Mouse (Mus musculus) heart, embryonic 12.5 days (tissue): ENCODE data around the gene Agbl4. TPM values are rescaled to one million over a fixed set of nuclear protein-coding genes. Genes with fewer than 3 reads are reported as not detected.

ENCODE experiments used
- ATAC-seq: fragments of 200-750 bp; cut with Nextera tagmentation; 2 replicates; pipeline ENCODE4 v1.8.0; 2017; ENCODE audit warnings: moderate TSS enrichment, moderate library complexity; ENCODE audit not compliant: insufficient number of reproducible peaks, low FRiP score
- H3K27ac ChIP-seq: fragments of 300-500 bp; sonication (generic); 2 replicates; pipeline ENCODE4 v1.5.1; 2016; ENCODE audit warnings: mild to moderate bottlenecking, moderate library complexity; ENCODE audit not compliant: poor library complexity, severe bottlenecking
- H3K27me3 ChIP-seq: fragments of 300-500 bp; sonication (generic); replicated peaks from 2 replicates; pipeline ENCODE4 v1.6.1; 2016; ENCODE audit warnings: mild to moderate bottlenecking, moderate library complexity
- H3K36me3 ChIP-seq: fragments of 300-500 bp; sonication (generic); 2 replicates; pipeline ENCODE4 v1.6.1; 2016; ENCODE audit warnings: mild to moderate bottlenecking, moderate library complexity
- H3K4me1 ChIP-seq: fragments of 300-500 bp; sonication (generic); replicated peaks from 2 replicates; pipeline ENCODE4 v1.6.1; 2016; ENCODE audit warnings: mild to moderate bottlenecking
- H3K4me2 ChIP-seq: fragments of 300-500 bp; sonication (generic); 2 replicates; pipeline ENCODE4 v1.6.1; 2016; ENCODE audit warnings: mild to moderate bottlenecking, moderate library complexity
- H3K4me3 ChIP-seq: fragments of 300-500 bp; sonication (generic); 2 replicates; pipeline ENCODE4 v1.5.1; 2016; ENCODE audit warnings: mild to moderate bottlenecking
- H3K9ac ChIP-seq: fragments of 300-500 bp; sonication (generic); 2 replicates; pipeline ENCODE4 v1.6.1; 2016; ENCODE audit warnings: mild to moderate bottlenecking, moderate library complexity
- H3K9me3 ChIP-seq: fragments of 300-500 bp; sonication (generic); replicated peaks from 2 replicates; pipeline ENCODE4 v1.6.1; 2016; ENCODE audit warnings: mild to moderate bottlenecking, moderate library complexity
- WGBS: fragments of 180-500 bp; shearing (Covaris S2); methylation state at CpG from one replicate; pipeline ENCODE4 v1.1.7; 2016; 5-methylcytosine and 5-hydroxymethylcytosine counted together
- polyA plus RNA-seq: library from polyadenylated mRNA; unstranded; fragments of >200 nt; fragmentation: Nextera tagmentation; extraction: Ambion mirVana; gene quantifications from 2 replicates; pipeline ENCODE4 v1.2.1, GENCODE M21; 2016

Agbl4 gene
- polyA plus RNA-seq, 1 experiment from 2014 or later, result 0.63 TPM

DNA sequence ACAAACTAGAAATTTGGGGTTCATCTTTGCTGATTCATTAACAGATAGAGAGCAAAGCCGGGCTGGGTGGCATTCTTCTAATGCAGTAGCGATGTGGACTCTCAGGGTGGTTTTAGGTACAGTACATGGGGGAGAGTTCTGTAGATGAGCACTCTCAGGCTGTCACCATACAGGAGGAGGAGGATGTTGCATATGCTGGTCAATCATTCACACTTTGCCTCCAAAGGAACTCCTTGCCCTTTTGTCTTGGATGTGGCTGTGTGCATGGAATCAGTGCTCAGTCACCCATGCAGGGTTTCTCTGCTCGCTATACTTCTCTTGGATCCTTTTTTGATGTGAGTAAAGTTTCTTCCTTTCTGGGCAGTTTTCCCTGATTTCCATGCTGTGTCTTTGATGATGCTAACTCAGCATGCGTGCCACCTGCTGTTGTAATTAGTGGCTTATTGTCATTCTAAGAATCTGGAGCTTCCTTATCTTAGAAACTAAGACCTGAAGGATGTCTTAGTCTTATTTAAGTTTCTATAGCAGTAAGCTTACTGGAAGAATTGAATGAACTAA, 200.3 kb downstream of the Agbl4 start:
- Histone ChIP-seq H3K4me2 (no peak overlapping the region), H3K36me3 (no peaks in the 10 kb centered on the region), H3K4me1 (no peaks in the 10 kb centered on the region), H3K4me3 (no peak overlapping the region), H3K27ac (no peak overlapping the region), H3K27me3 (no peaks in the 10 kb centered on the region), H3K9me3 (no peaks in the 10 kb centered on the region), H3K9ac (no peak overlapping the region)
- ATAC-seq, result no peak
- WGBS, result 57% methylated on average over 4 of the region's 4 CpGs

DNA sequence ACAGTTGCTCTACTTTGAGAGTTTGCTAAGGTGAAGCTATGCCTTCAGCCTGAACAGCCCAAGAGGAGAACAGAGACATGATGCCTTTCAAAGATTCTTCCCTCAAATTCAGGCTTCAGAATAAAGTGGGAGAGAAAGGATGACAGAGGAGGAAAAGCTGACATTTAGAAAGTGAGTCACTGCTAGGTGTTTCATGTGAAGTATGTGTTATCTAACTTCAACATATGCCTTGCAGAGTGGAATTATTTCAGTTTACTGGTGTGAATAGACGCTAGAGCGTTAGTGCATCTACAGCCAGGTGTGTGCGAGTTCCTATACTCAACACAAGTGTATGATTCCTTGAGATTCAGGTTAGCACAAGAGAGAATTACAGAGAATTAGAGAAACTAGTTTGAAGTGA, 244.0 kb downstream of the Agbl4 start:
- H3K27me3 ChIP-seq, result no peaks in the 10 kb centered on the region
- no peak for ATAC-seq
- WGBS, result 87% methylated on average over 3 of the region's 3 CpGs
- H3K9ac ChIP-seq, result no peak overlapping the region
- no peaks in the 10 kb centered on the region for H3K36me3 ChIP-seq
- H3K4me1 ChIP-seq, result no peaks in the 10 kb centered on the region
- H3K4me3 ChIP-seq, result no peak overlapping the region
- no peak overlapping the region for H3K27ac ChIP-seq
- H3K4me2 ChIP-seq, result no peak overlapping the region
- no peaks in the 10 kb centered on the region for H3K9me3 ChIP-seq

DNA sequence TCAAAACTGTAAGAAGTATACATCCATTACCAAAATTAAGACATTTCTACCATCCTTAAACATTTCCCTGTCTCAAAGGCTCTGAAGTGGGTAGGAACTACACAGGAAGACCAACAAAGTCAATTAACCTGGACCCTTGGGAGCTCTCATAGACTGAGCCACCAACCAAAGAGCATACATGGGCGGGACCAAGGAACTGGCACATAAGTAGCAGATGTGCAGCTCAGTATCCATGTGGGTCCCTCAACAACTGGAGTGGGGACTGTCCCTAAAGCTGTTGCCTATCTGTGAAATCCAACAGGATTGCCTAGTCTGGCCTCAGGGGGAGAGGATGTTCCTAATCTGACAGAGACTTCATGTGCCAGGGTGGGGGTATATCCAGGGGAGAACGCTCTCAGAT, 265.5 kb downstream of the Agbl4 start:
- Histone ChIP-seq H3K27ac (no peak overlapping the region), H3K4me1 (no peaks in the 10 kb centered on the region), H3K9me3 (no peaks in the 10 kb centered on the region), H3K4me2 (no peak overlapping the region), H3K36me3 (no peaks in the 10 kb centered on the region), H3K9ac (no peak overlapping the region), H3K27me3 (no peaks in the 10 kb centered on the region), H3K4me3 (no peak overlapping the region)
- no peak for ATAC-seq
- WGBS, result 74% methylated on average over 2 of the region's 2 CpGs

DNA sequence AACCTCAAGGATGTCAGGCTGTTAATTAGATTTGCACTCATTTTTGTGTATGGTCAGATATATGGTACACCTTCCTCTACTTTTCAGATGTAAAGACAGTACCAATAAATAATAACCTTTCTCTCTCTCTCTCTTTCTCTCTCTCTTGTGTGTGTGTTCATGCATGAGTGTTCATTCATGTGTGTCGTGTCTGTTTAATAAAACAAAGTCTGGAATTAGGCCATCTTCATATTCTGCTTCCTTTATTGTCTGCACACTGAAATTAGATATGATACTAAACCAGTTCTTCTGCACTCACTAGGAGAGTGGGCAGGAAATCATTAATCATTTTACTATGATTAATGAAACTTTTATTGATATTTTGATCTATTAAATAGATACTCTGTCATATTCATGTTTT, 276.7 kb downstream of the Agbl4 start:
- Histone ChIP-seq H3K4me3 (no peak overlapping the region), H3K36me3 (no peaks in the 10 kb centered on the region), H3K9me3 (no peaks in the 10 kb centered on the region), H3K9ac (no peak overlapping the region), H3K27ac (no peak overlapping the region), H3K27me3 (no peaks in the 10 kb centered on the region), H3K4me1 (no peaks in the 10 kb centered on the region), H3K4me2 (no peak overlapping the region)
- 79% methylated on average over 1 of the region's 1 CpGs for WGBS
- ATAC-seq, result no peak

DNA sequence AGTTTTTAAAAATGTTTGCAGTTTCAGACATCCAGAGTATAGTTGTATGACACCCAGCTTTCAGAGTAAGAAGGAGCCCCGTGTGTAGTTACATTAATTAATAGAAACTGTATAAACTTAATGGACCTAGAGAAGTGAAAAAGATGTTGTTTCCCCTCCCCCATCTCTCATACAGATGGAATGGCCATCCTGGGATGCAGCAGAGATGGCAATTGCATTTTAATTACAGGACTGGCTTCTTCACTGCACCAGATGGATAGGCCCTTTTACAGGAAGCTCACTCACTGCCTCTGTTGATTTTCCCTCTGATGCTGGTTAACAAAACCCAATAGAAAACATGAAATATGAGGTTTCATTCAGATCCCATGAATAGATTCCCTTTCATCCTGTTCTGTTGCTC, 337.7 kb downstream of the Agbl4 start:
- H3K27ac ChIP-seq, result no peak overlapping the region
- no peak overlapping the region for H3K9ac ChIP-seq
- no peak for ATAC-seq
- no peak overlapping the region for H3K4me2 ChIP-seq
- no peaks in the 10 kb centered on the region for H3K9me3 ChIP-seq
- 75% methylated on average over 1 of the region's 1 CpGs for WGBS
- no peaks in the 10 kb centered on the region for H3K36me3 ChIP-seq
- no peaks in the 10 kb centered on the region for H3K27me3 ChIP-seq
- no peak overlapping the region for H3K4me3 ChIP-seq
- no peaks in the 10 kb centered on the region for H3K4me1 ChIP-seq

DNA sequence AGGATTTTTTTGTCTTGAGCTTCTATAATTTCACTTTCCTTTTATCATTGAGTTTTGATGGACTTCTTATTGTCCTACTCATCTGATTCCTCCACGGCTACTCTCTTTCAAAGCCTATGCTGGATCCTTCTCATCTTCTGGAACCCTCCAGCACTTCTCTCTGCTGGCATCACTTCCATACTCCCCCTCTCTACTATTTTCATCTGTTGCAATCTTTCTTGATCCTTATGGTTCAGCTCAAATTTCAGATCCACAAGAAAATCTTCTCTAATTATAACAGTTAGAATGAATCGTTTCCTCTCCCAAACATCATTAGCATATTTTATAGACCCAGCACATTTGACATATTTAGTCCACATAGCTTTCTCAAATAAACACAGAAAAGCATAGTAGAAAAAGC, 360.5 kb downstream of the Agbl4 start:
- Histone ChIP-seq H3K4me1 (no peaks in the 10 kb centered on the region), H3K4me2 (no peak overlapping the region), H3K4me3 (no peak overlapping the region), H3K9me3 (no peaks in the 10 kb centered on the region), H3K27ac (no peak overlapping the region), H3K27me3 (no peaks in the 10 kb centered on the region), H3K36me3 (no peaks in the 10 kb centered on the region), H3K9ac (no peak overlapping the region)
- ATAC-seq, result no peak
- WGBS, result 82% methylated on average over 2 of the region's 2 CpGs

DNA sequence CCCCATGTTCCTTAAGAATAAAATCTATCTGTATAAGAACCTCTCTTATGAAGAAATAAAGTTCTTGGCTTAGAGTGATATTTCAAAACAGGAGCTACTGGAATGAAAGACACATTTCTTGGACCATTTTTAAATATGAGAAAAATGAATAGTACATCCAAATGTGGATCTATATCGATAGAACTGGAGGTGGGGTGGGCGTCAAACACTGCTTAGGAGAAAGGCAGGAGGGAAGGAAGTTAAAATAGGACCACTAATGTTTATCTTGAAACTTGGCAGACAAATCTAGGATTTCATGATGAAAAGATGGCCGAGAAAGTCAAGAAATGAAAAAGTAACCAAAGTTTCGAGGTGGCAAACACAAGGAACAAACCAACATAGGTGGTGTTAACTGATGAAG, 391.1 kb downstream of the Agbl4 start:
- H3K4me3 ChIP-seq, result no peak overlapping the region
- H3K9me3 ChIP-seq, result no peaks in the 10 kb centered on the region
- no peaks in the 10 kb centered on the region for H3K27me3 ChIP-seq
- H3K4me1 ChIP-seq, result no peaks in the 10 kb centered on the region
- H3K27ac ChIP-seq, result no peak overlapping the region
- no peaks in the 10 kb centered on the region for H3K36me3 ChIP-seq
- no peak overlapping the region for H3K9ac ChIP-seq
- WGBS, result 69% methylated on average over 4 of the region's 4 CpGs
- ATAC-seq, result no peak
- H3K4me2 ChIP-seq, result no peak overlapping the region

DNA sequence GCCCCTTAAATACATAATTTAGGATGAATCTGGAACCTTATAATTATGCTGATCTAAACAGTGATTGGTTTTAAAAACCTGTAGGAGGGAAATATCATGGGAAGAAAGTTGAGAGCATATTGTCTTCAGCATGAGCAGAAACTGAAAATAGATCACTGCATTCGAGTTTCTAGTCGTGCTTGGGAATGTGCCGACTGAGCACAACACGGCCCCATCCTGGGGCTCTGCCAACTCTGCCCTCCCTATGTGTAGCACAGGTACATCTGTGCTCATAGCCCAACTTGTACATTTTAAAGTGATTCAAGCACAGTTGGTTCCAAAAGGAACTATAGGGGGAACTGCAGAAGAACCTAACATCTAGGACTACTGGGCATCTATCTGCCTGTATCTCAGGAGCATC, 402.4 kb downstream of the Agbl4 start:
- no peaks in the 10 kb centered on the region for H3K36me3 ChIP-seq
- no peak overlapping the region for H3K4me3 ChIP-seq
- H3K4me2 ChIP-seq, result no peak overlapping the region
- no peaks in the 10 kb centered on the region for H3K4me1 ChIP-seq
- ATAC-seq, result no peak
- H3K27me3 ChIP-seq, result no peaks in the 10 kb centered on the region
- no peaks in the 10 kb centered on the region for H3K9me3 ChIP-seq
- no peak overlapping the region for H3K27ac ChIP-seq
- WGBS, result 73% methylated on average over 4 of the region's 4 CpGs
- no peak overlapping the region for H3K9ac ChIP-seq

DNA sequence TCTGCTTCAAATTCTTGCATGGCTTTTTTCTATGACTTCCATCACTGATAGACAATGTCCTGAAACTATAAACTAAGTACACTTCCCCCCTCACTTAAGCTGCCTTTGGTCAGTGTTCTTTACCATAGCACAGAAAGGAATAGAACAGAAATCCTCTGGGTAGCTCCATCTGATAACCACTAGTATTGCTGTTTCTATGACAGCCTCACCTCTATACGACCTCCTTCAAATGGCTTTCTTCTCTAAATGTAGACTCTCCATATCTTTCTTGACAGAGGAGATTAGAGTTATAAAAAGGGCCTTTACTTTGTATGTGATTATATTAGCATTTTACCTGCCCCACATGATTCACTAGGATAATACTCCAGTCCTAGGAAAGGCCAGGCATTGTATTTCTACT, 413.5 kb downstream of the Agbl4 start:
- H3K4me1 ChIP-seq, result no peaks in the 10 kb centered on the region
- H3K9ac ChIP-seq, result no peak overlapping the region
- no peaks in the 10 kb centered on the region for H3K36me3 ChIP-seq
- H3K4me2 ChIP-seq, result no peak overlapping the region
- H3K27me3 ChIP-seq, result no peaks in the 10 kb centered on the region
- WGBS, result 60% methylated on average over 1 of the region's 1 CpGs
- H3K4me3 ChIP-seq, result no peak overlapping the region
- no peaks in the 10 kb centered on the region for H3K9me3 ChIP-seq
- no peak overlapping the region for H3K27ac ChIP-seq
- no peak for ATAC-seq

DNA sequence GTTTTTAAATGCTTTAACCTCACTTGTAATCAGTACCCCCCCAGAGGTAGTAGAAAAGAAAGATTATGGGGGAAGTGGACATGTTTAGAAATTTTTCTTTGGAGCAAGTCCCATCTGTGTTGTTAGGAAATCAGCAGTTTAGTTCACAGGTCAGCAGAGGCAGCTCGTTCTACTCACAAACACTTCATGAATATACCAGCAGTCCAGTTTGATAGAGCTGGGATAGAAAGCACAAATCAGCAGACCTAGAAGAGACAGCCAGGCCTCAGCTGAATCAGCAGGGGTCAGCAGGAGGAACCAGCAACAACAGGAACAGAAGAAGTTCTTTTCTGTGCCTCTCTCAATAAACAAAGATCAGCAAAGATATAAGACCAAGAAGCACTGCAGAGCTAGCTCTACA, 435.3 kb downstream of the Agbl4 start:
- H3K27me3 ChIP-seq, result no peaks in the 10 kb centered on the region
- no peak overlapping the region for H3K9ac ChIP-seq
- no peaks in the 10 kb centered on the region for H3K36me3 ChIP-seq
- H3K4me2 ChIP-seq, result no peak overlapping the region
- ATAC-seq, result no peak
- no peaks in the 10 kb centered on the region for H3K4me1 ChIP-seq
- 69% methylated on average over 1 of the region's 1 CpGs for WGBS
- H3K9me3 ChIP-seq, result no peaks in the 10 kb centered on the region
- H3K27ac ChIP-seq, result no peak overlapping the region
- no peak overlapping the region for H3K4me3 ChIP-seq

DNA sequence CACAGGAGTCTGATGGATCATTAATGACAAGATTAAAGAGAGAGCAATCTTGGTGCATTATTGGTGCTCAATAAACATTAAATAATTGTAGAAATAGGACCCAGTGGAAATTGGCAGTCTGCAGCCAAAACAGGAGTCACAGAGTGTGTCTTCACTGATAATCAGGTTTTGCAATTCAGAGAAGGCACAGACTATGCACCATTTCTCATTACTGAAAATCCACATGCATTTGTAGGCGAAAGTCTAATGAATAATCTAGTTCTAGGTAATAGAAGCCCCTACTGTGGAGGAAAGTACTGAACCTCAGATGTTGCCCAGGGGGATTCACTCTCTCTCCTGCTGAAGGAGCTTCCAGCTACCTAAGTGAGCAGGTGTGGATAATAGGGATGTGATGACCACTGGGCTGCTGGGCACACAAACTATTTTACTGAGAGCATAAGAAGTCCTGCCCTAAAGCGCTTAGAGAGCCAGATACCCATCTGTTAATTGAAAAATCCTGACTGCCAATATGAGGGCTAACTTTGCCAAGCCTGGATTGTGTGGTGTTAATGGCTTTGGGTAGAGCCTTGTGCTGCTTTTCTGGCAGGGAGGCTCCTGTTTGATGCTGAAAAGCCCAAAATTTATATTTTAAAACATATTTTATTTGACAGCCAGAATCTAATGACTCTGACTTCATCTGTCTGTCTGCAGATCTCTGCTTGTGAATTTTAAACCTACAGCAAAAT, 482.4 kb downstream of the Agbl4 start:
- H3K9ac ChIP-seq, result no peak overlapping the region
- no peak for ATAC-seq
- H3K9me3 ChIP-seq, result no peaks in the 10 kb centered on the region
- H3K4me2 ChIP-seq, result no peak overlapping the region
- H3K4me3 ChIP-seq, result no peak overlapping the region
- no peaks in the 10 kb centered on the region for H3K36me3 ChIP-seq
- no peaks in the 10 kb centered on the region for H3K27me3 ChIP-seq
- no peaks in the 10 kb centered on the region for H3K4me1 ChIP-seq
- no peak overlapping the region for H3K27ac ChIP-seq
- 79% methylated on average over 2 of the region's 2 CpGs for WGBS

DNA sequence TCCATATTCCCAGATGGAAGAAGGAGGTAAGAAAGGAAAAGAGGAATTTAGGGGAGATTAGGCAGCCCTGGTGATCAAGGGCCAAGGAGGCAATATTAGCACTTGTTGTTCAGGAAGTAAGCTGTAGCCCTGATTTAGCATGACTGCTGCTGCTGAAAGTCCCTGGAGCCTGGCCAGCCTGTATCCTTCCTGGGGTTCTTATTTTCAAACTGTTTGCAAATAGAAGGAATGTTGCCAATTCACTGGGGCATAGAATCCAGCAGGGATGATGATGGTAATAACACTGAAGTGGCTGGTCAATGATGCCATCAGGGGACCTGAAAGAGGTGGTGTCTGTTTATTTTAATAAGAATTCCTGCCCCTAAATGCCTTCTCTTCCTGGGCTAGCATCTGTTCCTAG, 518.6 kb downstream of the Agbl4 start:
- Histone ChIP-seq H3K9ac (no peak overlapping the region), H3K27ac (no peak overlapping the region), H3K27me3 (no peaks in the 10 kb centered on the region), H3K36me3 (no peaks in the 10 kb centered on the region), H3K4me3 (no peak overlapping the region), H3K4me2 (no peak overlapping the region), H3K4me1 (no peaks in the 10 kb centered on the region), H3K9me3 (no peaks in the 10 kb centered on the region)
- no peak for ATAC-seq
